Mouse (Mus musculus) midbrain, postnatal 0 days (tissue): ENCODE results near the gene Brsk2. TPM values are rescaled to one million over a fixed set of nuclear protein-coding genes. Genes with fewer than 3 reads are reported as not detected.

Source experiments
- ATAC-seq: fragments of 200-750 bp; cut with Nextera tagmentation; 2 replicates; pipeline ENCODE4 v1.8.0; 2017; ENCODE audit warnings: moderate number of reproducible peaks, mild to moderate bottlenecking, moderate TSS enrichment, moderate library complexity; ENCODE audit not compliant: low FRiP score
- DNase-seq: peaks from one replicate; pipeline ENCODE4 v3.0.0-alpha.2; 2015; ENCODE audit warnings: low spot score
- H3K27ac ChIP-seq: fragments of 300-500 bp; sonication (generic); 2 replicates; pipeline ENCODE4 v1.5.1; 2014; ENCODE audit warnings: low read depth, mild to moderate bottlenecking, low read length, mixed read lengths
- H3K27me3 ChIP-seq: fragments of 300-500 bp; sonication (generic); 2 replicates; pipeline ENCODE4 v1.6.1; 2014; ENCODE audit warnings: low read length, control low read depth, mixed read lengths; ENCODE audit not compliant: insufficient read depth
- H3K36me3 ChIP-seq: fragments of 300-500 bp; sonication (generic); 2 replicates; pipeline ENCODE4 v1.6.1; 2014; ENCODE audit warnings: low read length, control low read depth, mixed read lengths; ENCODE audit not compliant: insufficient read depth
- H3K4me1 ChIP-seq: fragments of 300-500 bp; sonication (generic); 2 replicates; pipeline ENCODE4 v1.6.1; 2014; ENCODE audit warnings: mild to moderate bottlenecking, control low read depth, antibody characterized with exemption, low read length, mixed read lengths; ENCODE audit not compliant: insufficient read depth
- H3K4me2 ChIP-seq: fragments of 300-500 bp; sonication (generic); 2 replicates; pipeline ENCODE4 v1.6.1; 2014; ENCODE audit warnings: low read depth, mild to moderate bottlenecking, low read length, mixed read lengths; ENCODE audit not compliant: poor library complexity, severe bottlenecking
- H3K4me3 ChIP-seq: fragments of 300-500 bp; sonication (generic); 2 replicates; pipeline ENCODE4 v1.5.1; 2014; ENCODE audit warnings: low read depth, mild to moderate bottlenecking, low read length, moderate library complexity
- H3K9ac ChIP-seq: fragments of 300-500 bp; sonication (generic); replicated peaks from 2 replicates; pipeline ENCODE4 v1.6.1; 2014; ENCODE audit warnings: mild to moderate bottlenecking, low read length, moderate library complexity, mixed read lengths; ENCODE audit not compliant: poor library complexity, severe bottlenecking
- H3K9me3 ChIP-seq: fragments of 300-500 bp; sonication (generic); 2 replicates; pipeline ENCODE4 v1.6.1; 2016; ENCODE audit warnings: low read length, control low read depth
- CTCF ChIP-seq: IDR thresholded peaks from 2 replicates; pipeline ENCODE4 v1.5.1; 2016; ENCODE audit warnings: antibody characterized with exemption, mild to moderate bottlenecking
- WGBS: fragments of 180-500 bp; shearing (Covaris S2); extraction: QIAGEN DNeasy Blood & Tissue Kit; methylation state at CpG from one replicate; pipeline ENCODE4 v1.1.7; 2014; 5-methylcytosine and 5-hydroxymethylcytosine counted together
- polyA plus RNA-seq: library from polyadenylated mRNA; unstranded; fragments of >200 nt; fragmentation: Nextera tagmentation; extraction: Ambion mirVana; gene quantifications from 2 replicates; pipeline ENCODE4 v1.2.1, GENCODE M21; 2015
- total RNA-seq: library from RNA; depleted of rRNA; stranded (reverse); fragments of >200 nt; gene quantifications from 2 replicates; pipeline ENCODE4 v1.2.3, GENCODE M21; 2014

The Brsk2 gene
- total and polyA plus RNA-seq, 2 experiments from 2014 or later: 20.1 to 159 TPM

- Histone ChIP-seq H3K27ac (peak overlapping the region; percentile 98), H3K9ac (0 out of 2 replicates have a peak overlapping the region, but pooled peaks have one; percentile 100), H3K4me2 (peak overlapping the region; percentile 91), H3K27me3 (no peaks in the 10 kb centered on the region), H3K9me3 (no peaks in the 10 kb centered on the region), H3K4me1 (peaks cover 54% of the 10 kb centered on the region; the same call in 1 of the 2 replicates), H3K4me3 (peak overlapping the region; percentile 92), H3K36me3 (no peaks in the 10 kb centered on the region)
- DNase-seq (no peak), ATAC-seq (no peak)
- no peak for TF ChIP-seq CTCF
- WGBS: 87% methylated on average over 4 of the region's 4 CpGs
Measured at GRCm38 (mm10) chr7:141951821-141952220, 2.3 kb downstream of the Brsk2 start.

GRCm38 (mm10) chr7:141952920-141953319 lies 3.4 kb downstream of the Brsk2 start:
- ATAC-seq (no peak), DNase-seq (no peak)
- no peak overlapping the region for H3K27ac ChIP-seq
- no peak overlapping the region for H3K4me3 ChIP-seq
- no peak overlapping the region for H3K9ac ChIP-seq
- H3K4me1 ChIP-seq: peaks cover 56% of the 10 kb centered on the region; the same call in 1 of the 2 replicates
- no peak overlapping the region for H3K4me2 ChIP-seq
- H3K36me3 ChIP-seq: no peaks in the 10 kb centered on the region
- no peaks in the 10 kb centered on the region for H3K27me3 ChIP-seq
- no peak for TF ChIP-seq CTCF
- 78% methylated on average over 4 of the region's 4 CpGs for WGBS
- no peaks in the 10 kb centered on the region for H3K9me3 ChIP-seq

GRCm38 (mm10) chr7:141953616-141954015 lies 4.1 kb downstream of the Brsk2 start:
- Histone ChIP-seq H3K9ac (no peak overlapping the region), H3K27me3 (no peaks in the 10 kb centered on the region), H3K4me3 (no peak overlapping the region), H3K27ac (no peak overlapping the region), H3K4me2 (no peak overlapping the region), H3K4me1 (peaks cover 50% of the 10 kb centered on the region; the same call in 1 of the 2 replicates), H3K36me3 (no peaks in the 10 kb centered on the region), H3K9me3 (no peaks in the 10 kb centered on the region)
- no peak for TF ChIP-seq CTCF
- DNase-seq (no peak), ATAC-seq (no peak)
- WGBS: 67% methylated on average over 6 of the region's 6 CpGs

GRCm38 (mm10) chr7:141955565-141956173 lies 6.1 kb downstream of the Brsk2 start:
- 0 out of 2 replicates have a peak overlapping the region, but pooled peaks have one; percentile 3 for H3K27ac ChIP-seq
- WGBS: 53% methylated on average over 5 of the region's 5 CpGs

DNA sequence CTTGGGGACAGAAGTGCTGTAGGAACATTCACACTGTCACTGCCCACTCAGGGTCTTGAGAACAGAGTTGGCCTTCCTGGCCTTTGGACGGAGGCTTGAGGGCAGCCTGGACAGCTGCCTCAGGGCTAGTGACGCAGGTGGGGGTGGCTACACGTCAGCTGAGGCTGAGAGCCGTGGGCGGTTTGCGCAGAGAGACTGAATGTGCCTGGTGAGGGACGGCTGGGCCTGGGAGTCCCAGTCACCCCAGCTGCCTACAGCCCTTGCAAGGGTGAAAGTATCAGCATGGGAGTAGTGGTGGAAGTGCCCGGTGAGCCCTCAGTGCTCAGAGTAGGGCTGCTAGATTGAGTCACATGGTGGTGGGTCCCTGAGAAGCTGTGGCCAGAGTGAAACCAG lies 6.6 kb downstream of the Brsk2 start:
- H3K27ac ChIP-seq: 0 out of 2 replicates have a peak overlapping the region, but pooled peaks have one; percentile 3
- WGBS: 79% methylated on average over 8 of the region's 8 CpGs
- no peak for ATAC-seq
- H3K36me3 ChIP-seq: no peaks in the 10 kb centered on the region
- no peak overlapping the region for H3K9ac ChIP-seq
- no peaks in the 10 kb centered on the region for H3K9me3 ChIP-seq
- no peak for DNase-seq
- no peaks in the 10 kb centered on the region for H3K27me3 ChIP-seq
- no peak for TF ChIP-seq CTCF
- no peak overlapping the region for H3K4me2 ChIP-seq
- peaks cover 50% of the 10 kb centered on the region; the same call in 1 of the 2 replicates for H3K4me1 ChIP-seq
- no peak overlapping the region for H3K4me3 ChIP-seq

More at GRCm38 (mm10) chr7:141955565-141956173, 6.1 kb downstream of the Brsk2 start:
- no peaks in the 10 kb centered on the region for H3K36me3 ChIP-seq
- DNase-seq (no peak), ATAC-seq (no peak)
- H3K9me3 ChIP-seq: no peaks in the 10 kb centered on the region
- 0 out of 2 replicates have a peak, but pooled peaks have one; percentile 12 for TF ChIP-seq CTCF
- peaks cover 51% of the 10 kb centered on the region; the same call in 1 of the 2 replicates for H3K4me1 ChIP-seq
- no peaks in the 10 kb centered on the region for H3K27me3 ChIP-seq
- no peak overlapping the region for H3K4me3 ChIP-seq
- no peak overlapping the region for H3K4me2 ChIP-seq
- H3K9ac ChIP-seq: no peak overlapping the region

- TF ChIP-seq CTCF: no peak
- Histone ChIP-seq H3K9ac (no peak overlapping the region), H3K4me2 (no peak overlapping the region), H3K27ac (no peak overlapping the region), H3K9me3 (no peaks in the 10 kb centered on the region), H3K4me1 (peaks cover 45% of the 10 kb centered on the region; the same call in 1 of the 2 replicates), H3K36me3 (no peaks in the 10 kb centered on the region), H3K4me3 (no peak overlapping the region), H3K27me3 (no peaks in the 10 kb centered on the region)
- DNase-seq (no peak), ATAC-seq (no peak)
- 71% methylated on average over 4 of the region's 4 CpGs for WGBS
Measured at GRCm38 (mm10) chr7:141957524-141958051, 8.0 kb downstream of the Brsk2 start.
